10 mouse cellular contexts compared by ENCODE assay signal in genomic region chr12:108208726-108209438, GRCm38 (mm10). TPM values are rescaled to one million over a fixed set of nuclear protein-coding genes. Genes with fewer than 3 reads are reported as not detected.
A peak's percentile ranks its signal among the peaks of the same experiment; 100 is the strongest.
DNase-seq lines count a peak whose midpoint lies in the region; ATAC-seq and TF ChIP-seq lines count a peak whose summit lies in the region.
"Had no signal": no experiment of that assay in that cellular context is flagged by ENCODE, and none has a peak within 500 bp of the region (broad histone marks: within the 10 kb centered on the region; RNA-seq: fewer than 3 reads in every experiment).

No protein-coding gene starts in this region.

- H3K27ac ChIP-seq in forebrain, embryonic 10.5 days: no peak overlapping the region
- no peak overlapping the region for H3K27ac ChIP-seq in forebrain, embryonic 12.5 days
- H3K27ac ChIP-seq in gastrocnemius, adult 2 months: no peak overlapping the region
- peak overlapping the region; percentile 22; the same call in 1 of the 2 replicates for H3K27ac ChIP-seq in hindbrain, postnatal 0 days
- H3K27ac ChIP-seq in midbrain, embryonic 11.5 days (ENCODE audit: low read depth, low read length): no peak overlapping the region

- H3K9ac ChIP-seq in forebrain, embryonic 12.5 days: no peak overlapping the region
- no peak overlapping the region for H3K9ac ChIP-seq in hindbrain, postnatal 0 days (replicated peaks; ENCODE audit: low read length)
- no peak overlapping the region for H3K9ac ChIP-seq in midbrain, embryonic 11.5 days (ENCODE audit: low read length)

- H3K4me3 ChIP-seq in forebrain, embryonic 10.5 days: no peak overlapping the region
- no peak overlapping the region for H3K4me3 ChIP-seq in forebrain, embryonic 12.5 days (replicated peaks)
- no peak overlapping the region for H3K4me3 ChIP-seq in gastrocnemius, adult 2 months
- H3K4me3 ChIP-seq in hindbrain, postnatal 0 days (ENCODE audit: low read length): no peak overlapping the region
- H3K4me3 ChIP-seq in midbrain, embryonic 11.5 days (ENCODE audit: low read depth, low read length): no peak overlapping the region
- H3K4me3 ChIP-seq: megakaryocyte, embryonic 14.5 days had no signal

- intact Hi-C loops in gastrocnemius, adult 2 months (cut with DNase I): loop anchor here (1.0 to 5.0 kb wide), 2 partner anchors 84 to 283 kb away; no protein-coding TSS in a partner anchor

- no peak overlapping the region for H3K4me2 ChIP-seq in forebrain, embryonic 12.5 days
- H3K4me2 ChIP-seq in hindbrain, postnatal 0 days (ENCODE audit: low read depth, low read length): no peak overlapping the region
- no peak overlapping the region for H3K4me2 ChIP-seq in midbrain, embryonic 11.5 days

- peaks cover 33% of the 10 kb centered on the region for H3K27me3 ChIP-seq in forebrain, embryonic 10.5 days (ENCODE audit: poor library complexity, severe bottlenecking)
- H3K27me3 ChIP-seq in forebrain, embryonic 12.5 days: peaks cover 23% of the 10 kb centered on the region
- H3K27me3 ChIP-seq in hindbrain, postnatal 0 days (ENCODE audit: insufficient read depth, low read length): no peaks in the 10 kb centered on the region
- no peaks in the 10 kb centered on the region for H3K27me3 ChIP-seq in midbrain, embryonic 11.5 days (ENCODE audit: control insufficient read depth, insufficient read depth, low read length)
- H3K27me3 ChIP-seq: Patski had no signal

- ATAC-seq in forebrain, embryonic 12.5 days (ENCODE audit: low FRiP score): no peak
- ATAC-seq in hindbrain, postnatal 0 days: peak; percentile 57
- ATAC-seq in midbrain, embryonic 11.5 days (ENCODE audit: low FRiP score): peak; percentile 54
- ATAC-seq: Patski had no signal

- no peaks in the 10 kb centered on the region for H3K9me3 ChIP-seq in forebrain, embryonic 10.5 days
- no peaks in the 10 kb centered on the region for H3K9me3 ChIP-seq in forebrain, embryonic 12.5 days
- H3K9me3 ChIP-seq in hindbrain, postnatal 0 days (ENCODE audit: low read length): no peaks in the 10 kb centered on the region
- H3K9me3 ChIP-seq in midbrain, embryonic 11.5 days (ENCODE audit: control insufficient read depth, low read length): no peaks in the 10 kb centered on the region
- H3K9me3 ChIP-seq: megakaryocyte, embryonic 14.5 days had no signal

- H3K4me1 ChIP-seq in forebrain, embryonic 10.5 days: peaks cover 69% of the 10 kb centered on the region
- peaks cover 40% of the 10 kb centered on the region for H3K4me1 ChIP-seq in forebrain, embryonic 12.5 days
- H3K4me1 ChIP-seq in hindbrain, postnatal 0 days (ENCODE audit: insufficient read depth, low read length): peaks cover 6% of the 10 kb centered on the region
- peaks cover 8% of the 10 kb centered on the region for H3K4me1 ChIP-seq in midbrain, embryonic 11.5 days (ENCODE audit: control insufficient read depth, insufficient read depth, low read length)

- TF ChIP-seq CTCF in gastrocnemius, adult 2 months (IDR thresholded peaks at IDR 0.05): peak; percentile 86
- peak; percentile 90 for TF ChIP-seq CTCF in hindbrain, postnatal 0 days (IDR thresholded peaks at IDR 0.05; ENCODE audit: low read depth)

- H3K36me3 ChIP-seq in forebrain, embryonic 10.5 days (replicated peaks): peaks cover 54% of the 10 kb centered on the region
- H3K36me3 ChIP-seq in forebrain, embryonic 12.5 days (replicated peaks): peaks cover 33% of the 10 kb centered on the region
- peaks cover 19% of the 10 kb centered on the region for H3K36me3 ChIP-seq in hindbrain, postnatal 0 days (ENCODE audit: insufficient read depth, low read length)
- H3K36me3 ChIP-seq in midbrain, embryonic 11.5 days (ENCODE audit: control insufficient read depth, insufficient read depth, low read length): peaks cover 13% of the 10 kb centered on the region

- WGBS in forebrain, embryonic 10.5 days: 44% methylated on average over 13 of the region's 13 CpGs
- WGBS in forebrain, embryonic 12.5 days: 37% methylated on average over 13 of the region's 13 CpGs
- WGBS in hindbrain, postnatal 0 days: 21% methylated on average over 13 of the region's 13 CpGs
- 36% methylated on average over 13 of the region's 13 CpGs for WGBS in midbrain, embryonic 11.5 days

- peak; percentile 76 for DNase-seq in forebrain, embryonic 10.5 days (ENCODE audit: extremely low spot score, low spot score)
- DNase-seq in cerebellum, postnatal 10 days: peak; percentile 93
- peak; percentile 85 for DNase-seq in gastrocnemius, adult 2 months
- DNase-seq in hindbrain, postnatal 0 days (ENCODE audit: low spot score): peak; percentile 88
- DNase-seq in left cerebral cortex, adult 8-10 months (ENCODE audit: low spot score in 2 of 2): peak; percentile 63
- DNase-seq in midbrain, embryonic 11.5 days (ENCODE audit: low spot score, missing footprints): peak; percentile 98
- peak; percentile 60 for DNase-seq in skeletal muscle tissue, adult 2 months (ENCODE audit: low read depth, low spot score)

RNA-seq across cellular contexts. Expression of gene Ccnk, which starts 29.5 kb away (rescaled TPM):
- 3.2 and 3.9 TPM in 2 replicates for polyA plus RNA-seq in forebrain, embryonic 10.5 days (2016; fragmentation: Nextera tagmentation; extraction: Ambion mirVana)
- polyA plus RNA-seq in forebrain, embryonic 12.5 days (2016; fragmentation: Nextera tagmentation; extraction: Ambion mirVana): 4.7 and 5.4 TPM in 2 replicates
- 100 to 1,000 TPM in 1 of 2 experiments, 10 to 100 TPM in 1; 92.4 to 148 TPM for total RNA-seq in gastrocnemius, adult 2 months (2021)
- 8.0 and 10.7 TPM in 2 replicates for total RNA-seq in hindbrain, postnatal 0 days (2014; rRNA removed)
- 2.3 and 2.8 TPM in 2 replicates for polyA plus RNA-seq in hindbrain, postnatal 0 days (2015; fragmentation: Nextera tagmentation; extraction: Ambion mirVana)
- total RNA-seq in left cerebral cortex, adult 8-10 months (2022): 10 to 100 TPM; 25.9 to 30.3 (median 28.2) TPM
- 8.1 and 9.0 TPM in 2 replicates for polyA plus RNA-seq in midbrain, embryonic 11.5 days (2014; fragmentation: Nextera tagmentation; extraction: Ambion mirVana)

RNA-seq across cellular contexts. Expression of gene Setd3, which starts 29.8 kb away (rescaled TPM):
- polyA plus RNA-seq in forebrain, embryonic 10.5 days (2016; fragmentation: Nextera tagmentation; extraction: Ambion mirVana): 75.2 and 76.3 TPM in 2 replicates
- 103 and 112 TPM in 2 replicates for polyA plus RNA-seq in forebrain, embryonic 12.5 days (2016; fragmentation: Nextera tagmentation; extraction: Ambion mirVana)
- 100 to 1,000 TPM; 100 to 106 TPM for total RNA-seq in gastrocnemius, adult 2 months (2021)
- total RNA-seq in hindbrain, postnatal 0 days (2014; rRNA removed): 57.4 and 61.3 TPM in 2 replicates
- 87.1 and 90.4 TPM in 2 replicates for polyA plus RNA-seq in hindbrain, postnatal 0 days (2015; fragmentation: Nextera tagmentation; extraction: Ambion mirVana)
- 100 to 1,000 TPM; 184 to 213 (median 200) TPM for total RNA-seq in left cerebral cortex, adult 8-10 months (2022)
- 83.3 and 92.0 TPM in 2 replicates for polyA plus RNA-seq in midbrain, embryonic 11.5 days (2014; fragmentation: Nextera tagmentation; extraction: Ambion mirVana)
